ENCODE assay signal across 14 mouse cellular contexts in the genomic region with DNA sequence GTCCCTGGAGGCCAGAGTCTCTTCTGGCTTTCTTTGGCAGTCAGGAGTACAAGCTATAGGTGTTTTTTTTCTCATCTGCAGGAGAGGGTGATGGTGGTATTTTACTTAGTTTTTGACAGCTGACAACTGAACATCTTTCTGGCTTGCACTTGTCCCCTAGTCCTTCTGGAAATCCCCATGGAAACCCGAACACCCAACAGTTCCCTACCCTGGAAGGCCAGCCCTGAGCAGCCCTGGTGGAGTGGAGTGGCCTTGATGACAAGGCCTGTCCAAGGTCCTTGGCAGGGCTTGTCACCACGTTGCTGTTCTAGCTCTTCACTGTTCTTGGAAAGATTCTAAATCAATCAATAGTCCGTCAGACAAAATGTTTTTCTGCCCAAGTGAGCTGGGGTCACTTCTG.
"Had no signal": no experiment of that assay in that cellular context is flagged by ENCODE, and none has a peak within 500 bp of the region (broad histone marks: within the 10 kb centered on the region; RNA-seq: fewer than 3 reads in every experiment).

No protein-coding gene starts in this region.

- H3K27me3 ChIP-seq: limb, embryonic 15.5 days; liver, embryonic 13.5 days; neural tube, embryonic 15.5 days had no signal

- H3K4me1 ChIP-seq: liver, embryonic 13.5 days had no signal

- H3K9me3 ChIP-seq: limb, embryonic 15.5 days; liver, embryonic 13.5 days; neural tube, embryonic 15.5 days had no signal

- H3K27ac ChIP-seq: limb, embryonic 15.5 days; liver, embryonic 13.5 days; midbrain, embryonic 10.5 days; neural tube, embryonic 15.5 days had no signal

- H3K36me3 ChIP-seq: limb, embryonic 15.5 days; liver, embryonic 13.5 days; midbrain, embryonic 10.5 days; neural tube, embryonic 15.5 days had no signal

- DNase-seq: kidney, adult 8-10 months; kidney, postnatal 36 days; layer of hippocampus, adult 9-11 months; liver, embryonic 13.5 days; lung, adult 18-20 months; midbrain, embryonic 14.5 days; right cerebral cortex, adult 18-20 months; right cerebral cortex, postnatal 25 days; thymus, postnatal 4 days had no signal

- H3K9ac ChIP-seq: limb, embryonic 15.5 days; liver, embryonic 13.5 days; neural tube, embryonic 15.5 days had no signal

- ATAC-seq: intestine, embryonic 16.5 days had no signal

- H3K4me2 ChIP-seq: limb, embryonic 15.5 days; liver, embryonic 13.5 days; neural tube, embryonic 15.5 days had no signal

- H3K4me3 ChIP-seq: limb, embryonic 15.5 days; liver, embryonic 13.5 days; midbrain, embryonic 10.5 days; myocyte; neural tube, embryonic 15.5 days had no signal
